Mouse (Mus musculus) hindbrain, embryonic 14.5 days (tissue): ENCODE measurements around the gene Aes. TPM values are rescaled to one million over a fixed set of nuclear protein-coding genes. Genes with fewer than 3 reads are reported as not detected.

Experiments
- ATAC-seq: fragments of 200-750 bp; cut with Nextera tagmentation; 2 replicates; pipeline ENCODE4 v1.8.0; 2017; ENCODE audit warnings: moderate number of reproducible peaks, mild to moderate bottlenecking, moderate TSS enrichment, moderate library complexity; ENCODE audit not compliant: low FRiP score
- DNase-seq: peaks from one replicate; pipeline ENCODE4 v3.0.0-alpha.2; 2015; ENCODE audit warnings: low spot score
- H3K27ac ChIP-seq: fragments of 300-500 bp; sonication (generic); 2 replicates; pipeline ENCODE4 v1.5.1; 2014; ENCODE audit warnings: mild to moderate bottlenecking, moderate library complexity
- H3K27me3 ChIP-seq: fragments of 300-500 bp; sonication (generic); 2 replicates; pipeline ENCODE4 v1.6.1; 2014; ENCODE audit warnings: mild to moderate bottlenecking, low read length, mixed read lengths; ENCODE audit not compliant: control insufficient read depth, insufficient read depth
- H3K36me3 ChIP-seq: fragments of 300-500 bp; sonication (generic); replicated peaks from 2 replicates; pipeline ENCODE4 v1.6.1; 2014; ENCODE audit not compliant: control insufficient read depth, insufficient read depth
- H3K4me1 ChIP-seq: fragments of 300-500 bp; sonication (generic); replicated peaks from 2 replicates; pipeline ENCODE4 v1.6.1; 2014; ENCODE audit warnings: antibody characterized with exemption, low read length, mixed read lengths; ENCODE audit not compliant: control insufficient read depth, insufficient read depth
- H3K4me2 ChIP-seq: fragments of 300-500 bp; sonication (generic); replicated peaks from 2 replicates; pipeline ENCODE4 v1.6.1; 2014; ENCODE audit warnings: mild to moderate bottlenecking, moderate library complexity
- H3K4me3 ChIP-seq: fragments of 300-500 bp; sonication (generic); replicated peaks from 2 replicates; pipeline ENCODE4 v1.5.1; 2014; ENCODE audit warnings: mild to moderate bottlenecking, low read length
- H3K9ac ChIP-seq: fragments of 300-500 bp; sonication (generic); 2 replicates; pipeline ENCODE4 v1.6.1; 2014
- H3K9me3 ChIP-seq: fragments of 300-500 bp; sonication (generic); 2 replicates; pipeline ENCODE4 v1.6.1; 2016; ENCODE audit warnings: low read length; ENCODE audit not compliant: control insufficient read depth
- WGBS: fragments of 180-500 bp; shearing (Covaris S2); extraction: QIAGEN DNeasy Blood & Tissue Kit; methylation state at CpG from one replicate; pipeline ENCODE4 v1.1.7; 2014; 5-methylcytosine and 5-hydroxymethylcytosine counted together
- polyA plus RNA-seq: library from polyadenylated mRNA; unstranded; fragments of >200 nt; fragmentation: Nextera tagmentation; extraction: Ambion mirVana; gene quantifications from 2 replicates; pipeline ENCODE4 v1.2.1, GENCODE M21; 2014

Aes gene
- 524 and 550 TPM in 2 replicates for polyA plus RNA-seq

DNA sequence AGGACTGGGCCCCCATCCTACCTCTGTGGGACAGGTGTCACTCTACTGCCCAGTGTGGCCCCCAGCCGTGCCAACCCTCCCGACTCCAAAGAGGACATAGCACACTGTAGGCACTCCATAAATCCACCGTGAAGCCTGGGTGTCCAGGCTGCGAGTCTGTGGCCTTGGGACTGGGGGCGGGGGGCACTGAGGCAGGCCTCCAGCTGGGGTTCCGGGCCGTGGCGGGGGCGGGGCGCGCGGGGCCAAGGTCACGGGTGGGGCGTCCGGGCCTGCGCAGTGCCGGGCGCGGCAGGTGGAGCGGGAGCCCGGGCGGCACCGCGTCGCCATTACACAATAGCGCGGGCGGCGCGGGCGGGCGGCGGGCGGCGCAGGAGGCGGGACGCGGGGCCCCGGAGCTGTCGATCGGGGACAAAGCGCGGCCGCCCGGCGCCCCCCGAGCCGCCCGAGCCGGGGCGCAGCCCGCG, at the start of gene Aes:
Aes (plus strand) TSS at position 326 of the 464 bp plus-strand sequence.
- Histone ChIP-seq H3K9me3 (no peaks in the 10 kb centered on the region), H3K4me2 (peak within 1 kb of the TSS; percentile 95), H3K27me3 (no peaks in the 10 kb centered on the region; the same call in 1 of the 2 replicates), H3K9ac (peak within 1 kb of the TSS; percentile 100), H3K4me3 (peak within 1 kb of the TSS; percentile 91), H3K36me3 (peaks cover 23% of the 10 kb centered on the region; the same call in 1 of the 2 replicates), H3K4me1 (peaks cover 32% of the 10 kb centered on the region), H3K27ac (peak within 1 kb of the TSS; percentile 90)
- ATAC-seq, result peak; percentile 69
- under 1% methylated on average over 30 of the region's 53 CpGs for WGBS
- peak; percentile 61 for DNase-seq

DNA sequence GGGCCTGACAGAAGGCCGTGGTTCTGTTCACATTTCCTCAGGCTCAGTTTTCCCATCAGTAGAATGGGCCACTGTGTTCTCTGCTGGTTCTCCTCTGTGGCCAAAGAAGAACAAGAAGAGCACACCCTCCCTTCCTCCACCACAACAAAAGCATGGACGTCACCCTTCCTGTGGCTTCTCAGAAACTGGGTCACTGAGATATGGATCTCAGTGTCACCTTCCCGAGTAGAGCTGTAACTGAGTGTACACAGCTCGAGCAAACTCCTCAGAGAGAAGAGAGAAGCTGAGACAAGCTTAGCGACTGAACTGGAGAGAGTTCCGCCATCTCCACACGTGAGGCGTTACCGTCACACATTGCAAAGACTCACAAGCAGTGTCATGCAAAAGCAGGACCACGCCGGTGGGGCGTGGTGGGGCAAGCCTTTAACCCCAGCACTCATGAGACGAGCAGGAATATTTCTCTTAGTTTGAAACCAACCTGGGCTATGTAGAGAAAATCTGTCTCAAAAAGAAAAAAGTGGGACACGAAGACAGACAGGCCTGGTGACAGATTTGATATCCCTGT, 49.0 kb upstream of the Aes start:
- 88% methylated on average over 14 of the region's 14 CpGs for WGBS
- ATAC-seq (no peak), DNase-seq (no peak)
- peaks cover 7% of the 10 kb centered on the region; the same call in 1 of the 2 replicates for H3K27me3 ChIP-seq
- no peaks in the 10 kb centered on the region for H3K9me3 ChIP-seq
- no peak overlapping the region for H3K4me2 ChIP-seq
- no peak overlapping the region for H3K27ac ChIP-seq
- no peak overlapping the region for H3K4me3 ChIP-seq
- H3K4me1 ChIP-seq, result no peaks in the 10 kb centered on the region
- H3K36me3 ChIP-seq, result no peaks in the 10 kb centered on the region
- no peak overlapping the region for H3K9ac ChIP-seq

DNA sequence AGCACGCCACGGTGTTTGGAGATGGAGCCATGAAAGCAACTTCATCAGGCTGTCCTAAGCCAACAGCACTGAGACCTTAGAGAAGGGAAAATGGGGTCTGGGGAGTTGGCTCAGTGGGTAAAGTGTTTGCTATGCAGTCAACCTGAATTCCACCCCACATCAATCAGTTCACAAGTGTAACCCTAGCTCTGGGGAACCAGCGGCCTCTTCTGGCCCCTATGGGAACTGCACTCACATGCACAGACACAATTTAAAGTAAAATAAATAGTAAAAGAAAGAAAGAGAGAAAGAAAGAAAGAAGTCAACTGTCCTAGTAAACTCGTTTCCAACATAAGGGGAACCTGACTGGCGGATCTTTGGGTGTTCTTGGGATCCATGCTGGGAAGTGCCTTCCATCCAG, 45.5 kb upstream of the Aes start:
- Histone ChIP-seq H3K36me3 (no peaks in the 10 kb centered on the region), H3K9ac (no peak overlapping the region), H3K9me3 (no peaks in the 10 kb centered on the region), H3K4me3 (no peak overlapping the region), H3K4me1 (no peaks in the 10 kb centered on the region), H3K27me3 (peaks cover 7% of the 10 kb centered on the region; the same call in 1 of the 2 replicates), H3K27ac (no peak overlapping the region), H3K4me2 (no peak overlapping the region)
- DNase-seq, result no peak
- no peak for ATAC-seq
- 87% methylated on average over 5 of the region's 5 CpGs for WGBS

DNA sequence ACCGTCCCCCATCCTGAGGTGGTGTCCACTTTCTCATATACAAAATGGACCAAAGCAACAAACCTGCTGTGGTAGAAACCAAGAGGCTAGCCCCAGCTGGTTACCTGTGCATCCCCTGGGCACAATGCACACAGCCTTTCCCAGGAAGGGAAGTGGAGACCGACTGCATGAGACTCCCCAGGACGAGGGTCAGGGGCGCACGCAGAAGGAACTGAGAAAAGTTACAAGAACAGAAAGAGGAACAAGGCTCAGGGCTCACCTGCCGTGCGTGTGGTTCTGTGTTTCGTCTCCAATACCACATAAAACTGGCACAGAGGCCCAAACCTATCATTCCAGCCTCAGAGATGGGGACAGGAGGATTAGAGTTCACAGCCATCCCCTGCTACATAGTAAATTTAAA, 42.1 kb upstream of the Aes start:
- Histone ChIP-seq H3K27ac (no peak overlapping the region), H3K4me2 (no peak overlapping the region), H3K9ac (no peak overlapping the region), H3K4me1 (no peaks in the 10 kb centered on the region), H3K4me3 (no peak overlapping the region), H3K9me3 (no peaks in the 10 kb centered on the region), H3K36me3 (no peaks in the 10 kb centered on the region), H3K27me3 (peaks cover 2% of the 10 kb centered on the region; the same call in 1 of the 2 replicates)
- ATAC-seq (no peak), DNase-seq (no peak)
- WGBS, result 82% methylated on average over 8 of the region's 8 CpGs

DNA sequence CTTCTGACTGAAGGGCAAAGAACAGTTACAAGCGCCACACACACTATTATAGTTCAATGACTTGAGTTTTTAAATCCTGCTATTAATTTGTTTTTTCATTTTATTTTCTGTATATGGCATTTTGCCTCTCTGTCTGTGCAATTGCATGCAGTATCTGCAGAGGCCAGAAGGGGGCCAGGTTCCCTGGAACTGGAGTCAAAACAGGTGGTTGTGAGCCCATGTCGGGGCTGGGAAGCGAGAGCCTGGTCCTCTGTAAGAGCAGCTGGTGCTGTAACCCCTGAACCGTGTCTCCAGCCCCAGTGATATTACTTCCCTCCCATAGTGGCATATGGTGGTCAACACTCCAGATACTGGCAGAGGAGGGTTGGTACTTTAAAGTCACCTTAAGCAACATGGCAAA, 40.7 kb upstream of the Aes start:
- WGBS, result 14% methylated on average over 4 of the region's 4 CpGs
- H3K4me1 ChIP-seq, result no peaks in the 10 kb centered on the region
- no peaks in the 10 kb centered on the region for H3K27me3 ChIP-seq
- H3K36me3 ChIP-seq, result no peaks in the 10 kb centered on the region
- peak; percentile 69 for DNase-seq
- no peak overlapping the region for H3K9ac ChIP-seq
- H3K27ac ChIP-seq, result no peak overlapping the region
- no peak for ATAC-seq
- H3K4me3 ChIP-seq, result no peak overlapping the region
- H3K4me2 ChIP-seq, result no peak overlapping the region
- H3K9me3 ChIP-seq, result no peaks in the 10 kb centered on the region

DNA sequence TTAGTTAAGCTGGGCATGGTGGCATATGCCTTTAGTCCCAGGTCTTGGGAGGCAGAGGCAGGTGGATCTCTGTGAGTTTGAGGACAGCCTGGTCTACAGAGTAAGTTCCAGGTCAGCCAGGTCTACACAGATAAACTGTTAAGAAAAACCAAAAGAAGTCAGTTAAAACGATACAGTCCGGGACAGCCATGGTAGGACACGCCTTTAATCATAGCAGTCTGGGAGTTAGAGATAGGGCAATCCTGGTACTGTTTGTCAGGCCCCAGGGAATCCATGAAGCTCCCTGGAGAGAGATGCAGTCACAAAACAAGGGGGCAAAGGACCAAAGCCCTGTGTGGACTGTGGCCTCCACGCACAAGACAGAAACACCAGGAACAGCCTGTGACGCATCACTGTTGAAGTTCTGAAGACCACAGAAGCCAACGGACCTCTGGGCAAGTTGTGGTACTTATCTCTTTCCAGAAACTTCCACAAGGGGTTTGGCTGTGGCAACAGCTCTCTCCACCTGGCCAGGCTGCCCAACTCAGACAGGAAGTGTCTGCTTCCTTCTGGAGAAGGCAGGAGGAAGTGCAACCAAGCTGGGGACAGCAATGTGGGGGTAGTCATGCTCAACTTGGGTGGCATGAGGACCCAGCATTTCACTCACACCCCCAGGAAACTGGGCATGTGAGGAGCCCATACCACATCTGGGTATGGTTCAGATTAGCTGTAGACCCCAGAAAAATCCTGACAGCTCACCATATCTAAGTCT, 39.9 kb upstream of the Aes start:
- no peaks in the 10 kb centered on the region for H3K4me1 ChIP-seq
- WGBS, result 89% methylated on average over 6 of the region's 6 CpGs
- DNase-seq (no peak), ATAC-seq (no peak)
- no peak overlapping the region for H3K4me2 ChIP-seq
- no peak overlapping the region for H3K27ac ChIP-seq
- H3K36me3 ChIP-seq, result no peaks in the 10 kb centered on the region
- 0 out of 2 replicates have a peak, but pooled peaks cover 6% of the 10 kb centered on the region for H3K27me3 ChIP-seq
- no peaks in the 10 kb centered on the region for H3K9me3 ChIP-seq
- H3K9ac ChIP-seq, result no peak overlapping the region
- H3K4me3 ChIP-seq, result no peak overlapping the region

DNA sequence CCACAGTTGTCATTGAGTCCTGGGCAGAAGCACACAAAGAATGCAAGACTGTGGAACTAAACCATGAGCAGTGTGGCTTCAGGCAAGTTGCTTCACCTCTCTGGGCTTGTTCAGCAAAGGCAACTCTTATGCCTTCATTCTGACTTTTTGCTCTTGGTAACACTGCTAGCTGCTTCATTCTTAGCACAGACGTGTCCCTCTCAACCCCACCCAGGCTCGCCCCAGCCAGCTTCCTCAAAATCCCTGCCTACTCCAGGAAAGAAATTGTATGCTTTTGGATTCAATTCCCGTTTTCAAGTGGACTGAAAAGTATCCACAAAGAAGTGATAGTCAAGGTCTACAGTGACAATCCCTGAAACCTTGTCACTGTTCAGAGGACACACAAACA, 39.3 kb upstream of the Aes start:
- no peak overlapping the region for H3K9ac ChIP-seq
- no peak for ATAC-seq

DNA sequence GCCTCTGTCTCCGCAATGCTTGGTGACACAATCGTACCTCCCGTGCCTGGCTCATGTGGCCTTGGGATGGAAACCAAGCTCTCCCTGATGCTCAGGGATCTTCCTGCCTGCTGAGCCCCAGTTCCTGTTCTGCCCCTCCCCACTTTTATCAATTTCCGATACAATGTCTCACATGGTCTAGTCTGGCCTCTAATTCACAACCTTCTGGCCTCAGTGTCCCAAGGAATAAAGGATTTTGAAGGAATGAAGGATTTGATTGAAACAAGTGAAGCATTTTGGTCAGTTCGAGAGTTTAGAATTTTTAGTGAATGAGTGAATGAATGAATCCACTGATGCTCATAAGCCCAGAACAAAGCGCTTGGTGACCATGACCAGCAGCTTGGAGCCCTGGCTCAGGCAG, 36.1 kb upstream of the Aes start:
- 74% methylated on average over 6 of the region's 6 CpGs for WGBS
- Histone ChIP-seq H3K27me3 (0 out of 2 replicates have a peak, but pooled peaks cover 6% of the 10 kb centered on the region), H3K27ac (no peak overlapping the region), H3K4me2 (no peak overlapping the region), H3K4me1 (no peaks in the 10 kb centered on the region), H3K9me3 (no peaks in the 10 kb centered on the region), H3K9ac (no peak overlapping the region), H3K4me3 (no peak overlapping the region), H3K36me3 (no peaks in the 10 kb centered on the region)
- DNase-seq (no peak), ATAC-seq (no peak)

More for the DNA sequence above, 39.3 kb upstream of the Aes start:
- no peak for DNase-seq
- H3K9me3 ChIP-seq, result no peaks in the 10 kb centered on the region
- no peak overlapping the region for H3K27ac ChIP-seq
- H3K4me3 ChIP-seq, result no peak overlapping the region
- H3K36me3 ChIP-seq, result no peaks in the 10 kb centered on the region
- no peaks in the 10 kb centered on the region for H3K4me1 ChIP-seq
- H3K27me3 ChIP-seq, result 0 out of 2 replicates have a peak, but pooled peaks cover 6% of the 10 kb centered on the region
- H3K4me2 ChIP-seq, result no peak overlapping the region
- WGBS, result 76% methylated on average over 3 of the region's 3 CpGs

DNA sequence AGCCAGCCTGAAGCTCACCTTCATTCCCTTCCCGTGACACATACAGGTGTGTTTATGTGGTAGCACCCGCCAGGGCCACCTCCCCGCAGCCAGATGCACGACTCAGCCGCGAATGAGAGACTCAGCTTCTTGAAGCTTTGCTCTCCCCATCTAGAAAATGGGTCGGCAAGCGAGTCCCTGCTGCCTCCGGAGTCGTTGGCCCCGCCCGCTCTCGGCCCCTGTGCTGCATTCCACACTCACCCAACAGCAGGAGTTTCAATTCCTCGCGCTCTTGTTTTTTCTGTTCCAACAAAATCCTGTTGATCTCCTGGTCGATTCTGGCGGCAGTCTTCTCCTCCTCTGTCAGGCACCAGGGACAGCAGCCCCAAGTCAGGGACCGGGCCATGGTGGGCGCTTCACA, 35.7 kb upstream of the Aes start:
- no peaks in the 10 kb centered on the region for H3K4me1 ChIP-seq
- DNase-seq (no peak), ATAC-seq (no peak)
- H3K4me2 ChIP-seq, result no peak overlapping the region
- 30% methylated on average over 19 of the region's 19 CpGs for WGBS
- H3K36me3 ChIP-seq, result 0 out of 2 replicates have a peak, but pooled peaks cover under 1% of the 10 kb centered on the region
- 0 out of 2 replicates have a peak overlapping the region, but pooled peaks have one; percentile 5 for H3K9ac ChIP-seq
- H3K4me3 ChIP-seq, result no peak overlapping the region
- H3K27me3 ChIP-seq, result 0 out of 2 replicates have a peak, but pooled peaks cover 6% of the 10 kb centered on the region
- H3K27ac ChIP-seq, result no peak overlapping the region
- no peaks in the 10 kb centered on the region for H3K9me3 ChIP-seq
